Mouse (Mus musculus) MEL (cell line): ENCODE data around the gene 1810046K07Rik.

Experiments
- MAX ChIP-seq: IDR thresholded peaks from 2 replicates; pipeline ENCODE4 v1.6.1; 2011; ENCODE audit warnings: low read length, improper control_type of control experiment
- POLR2A ChIP-seq, 2 experiments: IDR thresholded peaks; 2 replicates each; pipeline ENCODE4 v1.6.1; 2011 to 2012; ENCODE audit warnings: low read length in 2 of 2, mild to moderate bottlenecking in 2 of 2, control low read depth in 1 of 2, improper control_type of control experiment in 1 of 2, low read depth in 1 of 2, moderate library complexity in 1 of 2; ENCODE audit not compliant: control insufficient read depth in 1 of 2, insufficient read depth in 1 of 2, poor library complexity in 1 of 2
- POLR2AphosphoS5 ChIP-seq: IDR thresholded peaks from 2 replicates; pipeline ENCODE4 v1.6.1; 2012; ENCODE audit warnings: low read depth, borderline replicate concordance, mild to moderate bottlenecking, inconsistent platforms, low read length, moderate library complexity, mixed read lengths

DNA sequence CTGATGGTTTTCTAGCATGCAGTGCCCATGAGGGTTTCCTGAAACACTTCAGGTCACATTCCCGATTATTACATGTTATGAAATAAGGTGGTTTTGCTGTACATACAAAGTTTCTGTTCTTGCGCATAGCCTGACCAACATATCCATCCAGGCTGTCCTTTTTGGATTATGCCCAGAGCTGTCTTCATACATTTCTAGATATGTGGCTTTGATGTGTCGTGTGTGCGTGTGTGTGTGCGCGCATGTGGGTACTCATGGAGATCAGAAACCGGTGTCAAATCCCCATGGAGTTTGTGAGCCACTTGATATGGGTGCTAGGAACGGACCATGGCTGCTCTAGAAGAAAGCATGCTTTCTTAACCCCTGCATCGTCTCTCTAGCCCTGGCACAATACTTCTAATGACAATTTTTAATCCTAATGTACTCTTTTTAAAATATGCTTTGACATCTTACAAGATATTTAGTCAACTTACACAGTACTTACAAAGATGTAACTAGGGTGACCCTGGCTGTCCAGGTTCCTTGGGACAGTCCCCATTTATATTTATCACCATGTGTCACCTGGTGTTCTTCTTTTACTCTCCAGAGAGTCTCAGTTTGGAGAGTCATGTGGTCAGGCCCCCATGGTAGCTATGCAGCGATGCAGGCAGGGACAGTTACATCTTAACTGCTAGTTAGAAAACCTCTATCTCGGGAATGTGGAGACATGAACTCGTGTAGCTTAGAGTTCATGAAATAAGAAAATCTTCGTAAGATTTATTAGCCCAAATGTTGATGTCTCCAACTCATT, 2.9 kb upstream of the 1810046K07Rik start:
- no peak for TF ChIP-seq POLR2AphosphoS5
- no peak for TF ChIP-seq MAX
- TF ChIP-seq POLR2A (IDR thresholded peaks at IDR 0.05; ENCODE audit: control insufficient read depth in 1 of 2, insufficient read depth in 1 of 2, low read depth in 1 of 2, low read length in 2 of 2, poor library complexity in 1 of 2) = no peak
